Mouse (Mus musculus) hindlimb bud, embryonic 11.5 days (tissue): ENCODE results near the gene Zfyve28.

Experiments used
- DNase-seq: peaks from one replicate; pipeline ENCODE4 v3.0.0-alpha.2; 2012; ENCODE audit warnings: low read depth, low spot score; ENCODE audit errors: extremely low spot score

The Zfyve28 gene

GRCm38 (mm10) chr5:34185051-34185580, 103.1 kb downstream of the Zfyve28 start:
- no peak for DNase-seq

- DNase-seq = no peak
Observed at GRCm38 (mm10) chr5:34183976-34184375, 104.3 kb downstream of the Zfyve28 start.

GRCm38 (mm10) chr5:34183156-34183880, 104.9 kb downstream of the Zfyve28 start:
- no peak for DNase-seq

- DNase-seq = no peak
Observed at GRCm38 (mm10) chr5:34182486-34182885, 105.8 kb downstream of the Zfyve28 start.

GRCm38 (mm10) chr5:34177821-34178220, 110.4 kb downstream of the Zfyve28 start:
- no peak for DNase-seq

- DNase-seq = no peak
Observed at GRCm38 (mm10) chr5:34177091-34177490, 111.2 kb downstream of the Zfyve28 start.

DNA sequence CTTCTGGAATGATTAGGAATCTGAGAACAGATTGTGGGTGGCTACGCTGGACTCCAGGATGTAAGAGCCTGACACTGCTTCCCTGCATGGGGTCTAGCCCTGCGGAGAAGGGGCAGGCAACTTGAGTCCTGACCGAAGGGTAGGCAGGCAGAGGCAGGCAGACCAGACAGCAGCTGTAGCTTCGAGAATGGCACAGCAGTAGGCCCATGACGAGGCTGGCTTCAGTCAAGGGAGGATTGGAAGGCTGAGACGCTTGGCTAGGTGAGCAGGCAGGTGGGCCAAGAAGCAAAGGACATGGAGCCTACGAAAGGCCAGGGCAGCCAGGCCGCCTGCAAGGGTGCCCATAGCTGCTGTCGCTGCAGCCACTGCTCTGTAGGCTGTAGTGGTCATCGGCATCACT, 111.6 kb downstream of the Zfyve28 start:
- no peak for DNase-seq

DNA sequence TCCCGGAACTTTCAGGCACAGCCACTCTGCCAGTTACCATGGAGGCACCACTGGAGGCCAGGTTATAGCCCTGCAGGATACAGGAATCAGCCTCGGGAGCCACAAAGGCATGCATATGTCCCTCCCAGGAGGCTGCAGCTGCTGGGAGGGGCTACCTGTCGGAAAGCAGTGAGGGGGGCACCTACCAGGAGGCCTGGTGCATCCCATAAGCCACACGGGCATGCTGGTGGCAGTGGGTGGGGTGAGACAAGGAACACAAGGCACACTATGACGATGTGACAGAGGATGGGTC, 112.9 kb downstream of the Zfyve28 start:
- DNase-seq = no peak

- no peak for DNase-seq
Observed at GRCm38 (mm10) chr5:34174550-34175402, 113.5 kb downstream of the Zfyve28 start.

DNA sequence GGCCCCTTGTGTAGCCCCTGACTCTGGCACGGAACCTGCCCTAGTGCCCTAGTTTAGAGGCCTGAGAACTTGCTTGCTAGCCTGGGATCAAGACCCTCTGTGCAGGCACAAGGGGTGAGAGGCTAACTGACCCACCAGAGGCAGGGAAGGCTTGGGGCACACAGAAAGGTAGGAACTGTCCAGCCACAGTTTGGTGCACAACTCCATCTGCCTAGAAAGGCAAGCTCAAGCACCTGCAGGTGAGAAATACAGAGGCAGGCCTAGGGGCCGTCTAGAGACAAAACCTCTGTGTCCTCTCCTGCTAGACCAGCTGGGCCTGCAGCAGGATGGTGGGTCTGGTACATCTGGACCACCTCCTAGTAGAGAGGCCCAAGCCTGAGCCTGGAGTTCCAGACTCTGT, 114.2 kb downstream of the Zfyve28 start:
- no peak for DNase-seq

GRCm38 (mm10) chr5:34170726-34171125, 117.5 kb downstream of the Zfyve28 start:
- DNase-seq = no peak

- no peak for DNase-seq
Observed at GRCm38 (mm10) chr5:34169954-34170353, 118.3 kb downstream of the Zfyve28 start.

DNA sequence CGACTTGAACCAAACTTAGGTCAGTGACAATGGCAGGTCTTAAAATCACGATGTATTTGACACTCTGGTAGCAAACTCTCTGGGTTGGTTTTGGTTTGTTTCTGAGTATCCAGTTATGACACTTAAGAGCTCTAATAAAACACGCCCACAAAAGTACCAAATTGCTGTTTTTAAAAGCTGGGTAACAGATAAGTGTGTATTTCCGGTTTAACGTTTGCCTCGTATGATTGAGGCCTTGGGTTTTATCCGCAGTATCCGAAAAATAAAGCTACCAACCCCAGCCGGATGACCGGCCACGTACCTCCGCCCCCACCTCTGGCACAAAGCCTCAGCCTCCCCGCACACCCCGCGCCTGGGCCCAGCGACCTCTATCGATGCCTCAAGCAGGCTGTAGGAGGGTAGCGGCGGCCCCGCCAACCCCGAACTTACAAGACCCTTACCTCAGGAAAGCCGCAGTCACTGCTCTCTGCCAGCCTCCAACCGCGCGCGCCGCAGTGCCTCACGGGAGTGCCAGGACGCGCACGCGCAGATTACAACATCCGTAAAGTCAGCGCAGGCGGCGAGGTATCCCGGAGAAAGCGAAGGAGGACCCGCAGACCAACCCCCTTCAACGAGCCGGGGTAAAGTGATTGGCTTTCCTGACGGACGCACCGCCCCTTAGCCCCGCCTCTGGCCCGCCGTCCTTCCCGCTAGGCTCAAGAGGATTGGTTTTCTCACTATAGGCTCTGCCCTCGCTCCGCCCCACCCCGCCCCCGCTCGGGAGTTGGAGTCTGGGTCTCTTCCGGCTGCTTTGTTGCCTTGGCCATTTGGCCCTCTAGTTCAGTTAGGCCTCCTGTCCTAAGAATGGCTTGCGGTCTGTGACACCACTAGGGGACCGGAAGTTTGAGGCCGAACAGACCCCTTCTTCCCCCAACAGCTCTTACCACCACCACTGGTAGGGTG, 119.0 kb downstream of the Zfyve28 start, which contains the start of the genes Poln and Haus3:
Gene Poln (minus strand): TSS at position 499 of the 942 bp plus-strand sequence.
Gene Haus3 (minus strand): TSS at position 578 of the 942 bp plus-strand sequence.
- DNase-seq = peak; percentile 87

GRCm38 (mm10) chr5:34167857-34168256, 120.4 kb downstream of the Zfyve28 start:
- no peak for DNase-seq

DNA sequence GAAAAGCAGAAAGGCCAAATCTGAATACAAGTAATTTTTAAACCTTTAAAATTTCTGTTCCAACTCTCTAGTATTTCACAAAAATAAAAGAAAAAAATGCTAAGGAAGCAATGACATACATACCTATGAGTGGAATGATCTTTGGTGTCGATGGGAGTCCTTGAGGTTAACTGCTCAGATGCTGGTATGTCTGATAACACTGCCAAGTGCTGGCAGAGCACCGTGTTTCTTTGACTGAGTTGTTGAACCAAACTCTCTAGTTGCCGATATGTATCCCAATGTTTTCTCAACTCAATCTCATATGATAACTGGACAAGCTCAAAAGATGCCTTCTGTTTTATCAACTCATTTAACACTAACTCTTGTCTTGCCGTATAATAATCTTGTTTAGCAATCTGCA, 122.5 kb downstream of the Zfyve28 start:
- no peak for DNase-seq

- DNase-seq = no peak
Observed at GRCm38 (mm10) chr5:34148476-34148875, 139.8 kb downstream of the Zfyve28 start.

GRCm38 (mm10) chr5:34147554-34147953, 140.7 kb downstream of the Zfyve28 start:
- no peak for DNase-seq
